Mouse (Mus musculus): ENCODE results near the gene Chkb. TPM values are rescaled to one million over a fixed set of nuclear protein-coding genes. Genes with fewer than 3 reads are reported as not detected.

The Chkb gene
- polyA plus RNA-seq, 1 experiment from 2014 or later: 64.3 TPM

DNA sequence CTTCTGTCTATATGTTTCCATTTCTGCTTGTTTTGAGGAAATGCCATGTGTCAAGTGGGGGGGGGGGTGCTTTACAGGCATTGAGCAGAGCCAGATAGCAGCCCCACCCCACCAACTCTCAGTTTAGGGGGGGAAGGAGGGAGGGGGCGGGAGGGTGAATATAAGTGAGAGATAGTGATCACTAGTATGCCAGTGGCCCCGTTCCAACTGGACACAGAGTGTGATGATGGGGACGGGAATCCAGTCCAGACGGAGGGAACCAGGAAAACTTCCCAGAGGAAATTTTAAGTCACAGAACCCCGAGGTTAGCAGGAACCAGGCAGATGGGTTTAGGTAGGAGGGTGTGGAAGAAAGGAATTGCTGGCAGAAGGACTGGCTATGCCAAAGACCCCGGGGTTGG is 25.9 kb upstream of the Chkb start:
- Histone ChIP-seq H3K36me3 (ENCODE audit: insufficient read depth, low read length) (no peaks in the 10 kb centered on the region), H3K9ac (replicated peaks; ENCODE audit: low read length) (no peak overlapping the region), H3K9me3 (ENCODE audit: low read length) (no peaks in the 10 kb centered on the region), H3K4me2 (replicated peaks; ENCODE audit: low read depth, low read length) (no peak overlapping the region), H3K27ac (ENCODE audit: low read length) (no peak overlapping the region), H3K4me1 (ENCODE audit: insufficient read depth, low read length) (peaks cover 13% of the 10 kb centered on the region), H3K27me3 (ENCODE audit: insufficient read depth, low read length) (peaks cover 20% of the 10 kb centered on the region), H3K4me3 (ENCODE audit: low read length) (no peak overlapping the region)
- WGBS: 68% methylated on average over 6 of the region's 6 CpGs
- ATAC-seq (ENCODE audit: low FRiP score, low TSS enrichment): no peak

GRCm38 (mm10) chr15:89454857-89455256 is 25.1 kb upstream of the Chkb start:
- Histone ChIP-seq H3K4me1 (ENCODE audit: insufficient read depth, low read length) (peaks cover 13% of the 10 kb centered on the region), H3K9ac (replicated peaks; ENCODE audit: low read length) (no peak overlapping the region), H3K4me2 (replicated peaks; ENCODE audit: low read depth, low read length) (no peak overlapping the region), H3K4me3 (ENCODE audit: low read length) (no peak overlapping the region), H3K27ac (ENCODE audit: low read length) (no peak overlapping the region), H3K27me3 (ENCODE audit: insufficient read depth, low read length) (peaks cover 20% of the 10 kb centered on the region), H3K9me3 (ENCODE audit: low read length) (no peaks in the 10 kb centered on the region), H3K36me3 (ENCODE audit: insufficient read depth, low read length) (no peaks in the 10 kb centered on the region)
- no peak for ATAC-seq (ENCODE audit: low FRiP score, low TSS enrichment)
- WGBS: 19% methylated on average over 5 of the region's 6 CpGs

- WGBS: under 1% methylated on average over 51 of the region's 53 CpGs
- peak; percentile 65 for ATAC-seq (ENCODE audit: low FRiP score, low TSS enrichment)
These were observed 24.3 kb upstream of the Chkb start, which contains the start of gene Mapk8ip2 for GRCm38 (mm10) chr15:89453865-89454478. Mapk8ip2 (plus strand) TSS chr15:89453913.

DNA sequence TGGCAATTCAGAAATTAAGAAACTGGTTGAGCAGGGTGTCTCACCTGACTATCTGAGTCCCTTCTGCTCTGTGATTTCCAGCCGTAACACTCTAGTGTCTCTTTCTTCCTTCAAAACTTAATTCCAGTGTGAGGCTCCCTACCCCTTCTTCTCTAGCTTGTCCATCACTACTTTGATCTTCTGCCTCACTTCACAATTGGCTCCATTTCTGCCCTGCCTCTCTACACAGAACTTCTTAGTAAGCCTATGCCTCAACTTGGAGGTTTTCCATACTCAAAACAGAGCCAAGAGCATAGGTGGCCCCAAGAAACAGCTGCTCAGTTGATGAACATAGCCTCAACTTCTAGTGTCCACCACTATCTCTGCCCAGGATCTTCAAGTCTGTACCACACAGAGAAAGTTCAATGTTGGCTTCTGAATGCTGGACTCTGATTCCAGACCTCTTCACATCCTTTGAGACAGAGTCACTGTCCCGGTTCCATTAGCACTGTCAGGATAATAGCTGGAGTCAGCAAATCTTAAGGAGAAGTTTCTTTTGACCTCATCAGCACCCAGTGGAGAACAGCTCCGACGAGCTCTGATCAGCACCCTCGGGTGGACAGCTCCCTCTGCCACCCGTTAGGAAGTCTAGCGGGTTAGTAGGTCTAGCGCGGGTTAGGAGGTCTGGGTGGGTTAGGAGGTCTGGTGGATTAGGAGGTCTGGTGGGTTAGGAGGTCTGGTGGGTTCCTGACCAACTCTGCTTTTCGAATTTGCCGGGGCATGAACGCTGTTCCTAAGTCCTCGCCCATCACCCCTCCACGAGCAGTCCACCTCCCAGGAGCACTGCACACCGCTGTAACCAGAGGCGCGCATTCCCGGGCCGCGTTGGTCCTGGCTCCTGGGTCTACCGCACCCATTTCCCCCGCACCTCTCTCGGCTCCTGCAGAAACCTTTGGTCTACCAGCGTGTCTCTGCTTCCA is 23.5 kb upstream of the Chkb start:
- Histone ChIP-seq H3K9me3 (ENCODE audit: low read length) (no peaks in the 10 kb centered on the region), H3K4me1 (ENCODE audit: insufficient read depth, low read length) (peaks cover 13% of the 10 kb centered on the region), H3K27ac (ENCODE audit: low read length) (no peak overlapping the region), H3K27me3 (ENCODE audit: insufficient read depth, low read length) (peaks cover 20% of the 10 kb centered on the region), H3K9ac (replicated peaks; ENCODE audit: low read length) (no peak overlapping the region), H3K4me2 (replicated peaks; ENCODE audit: low read depth, low read length) (peak overlapping the region; percentile 89), H3K4me3 (ENCODE audit: low read length) (peak overlapping the region; percentile 52), H3K36me3 (ENCODE audit: insufficient read depth, low read length) (no peaks in the 10 kb centered on the region)
- WGBS: 4% methylated on average over 24 of the region's 24 CpGs
- peak; percentile 75 for ATAC-seq (ENCODE audit: low FRiP score, low TSS enrichment)

More at GRCm38 (mm10) chr15:89453865-89454478, 24.3 kb upstream of the Chkb start, which contains the start of gene Mapk8ip2:
- Histone ChIP-seq H3K4me3 (ENCODE audit: low read length) (peak within 1 kb of the TSS; percentile 52), H3K9me3 (ENCODE audit: low read length) (no peaks in the 10 kb centered on the region), H3K9ac (replicated peaks; ENCODE audit: low read length) (peak within 1 kb of the TSS; percentile 16; the same call in 1 of the 2 replicates), H3K27ac (ENCODE audit: low read length) (no peak within 1 kb of the TSS), H3K27me3 (ENCODE audit: insufficient read depth, low read length) (peaks cover 20% of the 10 kb centered on the region), H3K4me1 (ENCODE audit: insufficient read depth, low read length) (peaks cover 13% of the 10 kb centered on the region), H3K4me2 (replicated peaks; ENCODE audit: low read depth, low read length) (peak within 1 kb of the TSS; percentile 89), H3K36me3 (ENCODE audit: insufficient read depth, low read length) (no peaks in the 10 kb centered on the region)

GRCm38 (mm10) chr15:89442486-89443070 is 12.9 kb upstream of the Chkb start:
- Histone ChIP-seq H3K9ac (replicated peaks; ENCODE audit: low read length) (no peak overlapping the region), H3K36me3 (ENCODE audit: insufficient read depth, low read length) (no peaks in the 10 kb centered on the region), H3K27me3 (ENCODE audit: insufficient read depth, low read length) (no peaks in the 10 kb centered on the region), H3K4me3 (ENCODE audit: low read length) (no peak overlapping the region), H3K9me3 (ENCODE audit: low read length) (no peaks in the 10 kb centered on the region), H3K4me2 (replicated peaks; ENCODE audit: low read depth, low read length) (no peak overlapping the region), H3K4me1 (ENCODE audit: insufficient read depth, low read length) (no peaks in the 10 kb centered on the region), H3K27ac (ENCODE audit: low read length) (no peak overlapping the region)
- ATAC-seq (ENCODE audit: low FRiP score, low TSS enrichment): no peak
- WGBS: 41% methylated on average over 8 of the region's 8 CpGs

DNA sequence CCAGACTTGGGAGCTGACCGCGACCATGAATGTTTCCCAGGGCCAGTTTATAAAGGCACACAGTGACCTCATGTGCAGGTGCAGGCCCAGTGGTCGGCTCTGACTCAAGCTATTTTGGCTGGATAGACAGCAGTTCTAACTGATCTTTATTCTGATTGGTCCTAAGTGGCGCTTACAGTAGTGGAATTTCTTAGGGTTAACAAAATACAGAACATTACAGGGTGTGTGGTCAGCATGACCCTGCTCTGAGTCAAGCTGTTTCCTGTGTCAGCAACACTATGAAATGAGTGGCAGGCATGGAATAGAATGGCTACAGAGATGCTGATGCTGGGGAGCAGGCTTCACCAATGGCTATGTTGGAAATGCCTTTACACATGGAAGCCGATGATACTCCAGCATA is 6.2 kb upstream of the Chkb start:
- H3K27ac ChIP-seq (ENCODE audit: low read length): no peak overlapping the region

GRCm38 (mm10) chr15:89434136-89434535 is 4.4 kb upstream of the Chkb start:
- Histone ChIP-seq H3K36me3 (ENCODE audit: insufficient read depth, low read length) (no peaks in the 10 kb centered on the region), H3K4me3 (ENCODE audit: low read length) (no peak overlapping the region), H3K9ac (replicated peaks; ENCODE audit: low read length) (no peak overlapping the region), H3K27me3 (ENCODE audit: insufficient read depth, low read length) (no peaks in the 10 kb centered on the region), H3K4me1 (ENCODE audit: insufficient read depth, low read length) (peaks cover 5% of the 10 kb centered on the region; the same call in 1 of the 2 replicates), H3K9me3 (ENCODE audit: low read length) (no peaks in the 10 kb centered on the region), H3K27ac (ENCODE audit: low read length) (no peak overlapping the region), H3K4me2 (replicated peaks; ENCODE audit: low read depth, low read length) (no peak overlapping the region)
- 71% methylated on average over 3 of the region's 3 CpGs for WGBS
- no peak for ATAC-seq (ENCODE audit: low FRiP score, low TSS enrichment)

More for the DNA sequence above, 6.2 kb upstream of the Chkb start:
- Histone ChIP-seq H3K9me3 (ENCODE audit: low read length) (no peaks in the 10 kb centered on the region), H3K9ac (replicated peaks; ENCODE audit: low read length) (no peak overlapping the region), H3K36me3 (ENCODE audit: insufficient read depth, low read length) (no peaks in the 10 kb centered on the region), H3K27me3 (ENCODE audit: insufficient read depth, low read length) (no peaks in the 10 kb centered on the region), H3K4me1 (ENCODE audit: insufficient read depth, low read length) (no peaks in the 10 kb centered on the region), H3K4me3 (ENCODE audit: low read length) (no peak overlapping the region), H3K4me2 (replicated peaks; ENCODE audit: low read depth, low read length) (no peak overlapping the region)
- WGBS: 82% methylated on average over 5 of the region's 5 CpGs
- no peak for ATAC-seq (ENCODE audit: low FRiP score, low TSS enrichment)

DNA sequence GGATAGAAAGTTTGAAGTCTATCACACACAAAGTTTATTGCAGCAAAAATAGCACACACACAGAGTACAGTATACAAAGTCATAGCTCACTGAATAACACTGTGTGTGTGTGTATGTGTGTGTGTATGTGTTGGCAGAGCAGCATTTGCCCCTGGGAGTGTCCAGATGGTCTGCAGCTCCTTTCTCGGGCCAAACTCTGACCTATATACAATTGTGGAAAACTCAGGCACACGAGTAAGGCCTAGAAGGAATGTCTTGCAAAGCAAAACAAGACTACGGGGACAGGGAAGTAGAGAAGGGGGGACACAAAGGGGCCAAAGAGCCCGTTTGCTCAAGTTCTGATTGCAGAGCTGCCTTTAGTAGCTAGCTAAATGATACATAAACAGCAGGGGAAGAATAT is 3.2 kb upstream of the Chkb start:
- H3K4me2 ChIP-seq (replicated peaks; ENCODE audit: low read depth, low read length): no peak overlapping the region
- no peak overlapping the region for H3K9ac ChIP-seq (replicated peaks; ENCODE audit: low read length)
- H3K27ac ChIP-seq (ENCODE audit: low read length): no peak overlapping the region
- H3K9me3 ChIP-seq (ENCODE audit: low read length): no peaks in the 10 kb centered on the region
- no peak overlapping the region for H3K4me3 ChIP-seq (ENCODE audit: low read length)
- no peaks in the 10 kb centered on the region for H3K27me3 ChIP-seq (ENCODE audit: insufficient read depth, low read length)
- no peaks in the 10 kb centered on the region for H3K36me3 ChIP-seq (ENCODE audit: insufficient read depth, low read length)
- no peak for ATAC-seq (ENCODE audit: low FRiP score, low TSS enrichment)
- WGBS: 87% methylated on average over 4 of the region's 4 CpGs
- H3K4me1 ChIP-seq (ENCODE audit: insufficient read depth, low read length): peaks cover 9% of the 10 kb centered on the region

DNA sequence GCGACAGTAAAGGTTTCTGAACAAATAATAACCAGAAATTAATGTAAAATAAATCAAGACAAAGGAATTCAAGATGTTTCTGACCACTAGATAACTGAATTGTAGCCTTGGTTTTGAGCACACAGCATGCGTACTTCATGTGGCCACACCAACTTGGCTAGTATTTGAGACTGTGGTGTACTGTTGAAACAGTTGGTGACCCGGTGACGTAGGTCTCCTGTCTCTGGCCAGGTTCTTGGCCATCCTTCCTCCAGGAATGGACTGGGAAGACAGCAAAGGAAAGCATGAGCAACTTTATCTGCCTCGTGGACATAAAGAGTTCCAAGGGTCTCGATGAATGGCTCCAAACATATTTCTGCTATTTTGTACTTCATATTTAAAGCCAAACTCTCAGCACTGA is 2.1 kb upstream of the Chkb start:
- peaks cover 5% of the 10 kb centered on the region; the same call in 1 of the 2 replicates for H3K36me3 ChIP-seq (ENCODE audit: insufficient read depth, low read length)
- H3K27ac ChIP-seq (ENCODE audit: low read length): no peak overlapping the region
- H3K4me3 ChIP-seq (ENCODE audit: low read length): no peak overlapping the region
- no peak overlapping the region for H3K4me2 ChIP-seq (replicated peaks; ENCODE audit: low read depth, low read length)
- peaks cover 9% of the 10 kb centered on the region for H3K4me1 ChIP-seq (ENCODE audit: insufficient read depth, low read length)
- H3K27me3 ChIP-seq (ENCODE audit: insufficient read depth, low read length): no peaks in the 10 kb centered on the region
- no peak for ATAC-seq (ENCODE audit: low FRiP score, low TSS enrichment)
- H3K9ac ChIP-seq (replicated peaks; ENCODE audit: low read length): no peak overlapping the region
- H3K9me3 ChIP-seq (ENCODE audit: low read length): no peaks in the 10 kb centered on the region
- WGBS: 94% methylated on average over 6 of the region's 6 CpGs
